Mouse (Mus musculus) heart, adult 9 months (tissue): Measurements from ENCODE around the gene Irak4.

ENCODE experiments used
- DNase-seq, 2 experiments: peaks; one replicate each; pipeline ENCODE4 v3.0.0; 2022; ENCODE audit warnings: low spot score in 2 of 2

The Irak4 gene

GRCm38 (mm10) chr15:94558895-94559656 is 15.6 kb downstream of the Irak4 start:
- no peak for DNase-seq

GRCm38 (mm10) chr15:94564909-94565308 is 21.5 kb downstream of the Irak4 start:
- DNase-seq = no peak

- no peak for DNase-seq
Measured at GRCm38 (mm10) chr15:94565854-94566253, 22.4 kb downstream of the Irak4 start.

- no peak for DNase-seq
Measured at GRCm38 (mm10) chr15:94568496-94569182, 25.2 kb downstream of the Irak4 start.

GRCm38 (mm10) chr15:94571501-94571900 is 28.1 kb downstream of the Irak4 start:
- DNase-seq = no peak

- no peak for DNase-seq
Measured at GRCm38 (mm10) chr15:94572746-94573145, 29.3 kb downstream of the Irak4 start.

GRCm38 (mm10) chr15:94574566-94575268 is 31.3 kb downstream of the Irak4 start:
- no peak for DNase-seq

GRCm38 (mm10) chr15:94582000-94582593 is 38.7 kb downstream of the Irak4 start:
- no peak for DNase-seq

GRCm38 (mm10) chr15:94583153-94583552 is 39.7 kb downstream of the Irak4 start:
- no peak for DNase-seq

- no peak for DNase-seq
Measured at GRCm38 (mm10) chr15:94584738-94585137, 41.3 kb downstream of the Irak4 start.

- DNase-seq = no peak
Measured at GRCm38 (mm10) chr15:94587826-94588715, 44.6 kb downstream of the Irak4 start.

GRCm38 (mm10) chr15:94589219-94590075 is 46.0 kb downstream of the Irak4 start, which contains the start of gene Twf1:
Gene Twf1, minus strand, starts transcription at chr15:94589889.
- DNase-seq = peak; percentile 97

- no peak for DNase-seq
Measured at GRCm38 (mm10) chr15:94590083-94590482, 46.6 kb downstream of the Irak4 start.

- peak; percentile 15 to 18 for DNase-seq
Measured at GRCm38 (mm10) chr15:94591356-94591755, 47.9 kb downstream of the Irak4 start.

- DNase-seq = no peak
Measured at GRCm38 (mm10) chr15:94593586-94593985, 50.1 kb downstream of the Irak4 start.

GRCm38 (mm10) chr15:94600145-94600707 is 56.8 kb downstream of the Irak4 start:
- no peak for DNase-seq

- DNase-seq = peak in 1 of 2 experiments; percentile 33
Measured at GRCm38 (mm10) chr15:94601339-94601738, 57.9 kb downstream of the Irak4 start.

- DNase-seq = no peak
Measured at GRCm38 (mm10) chr15:94602441-94602840, 59.0 kb downstream of the Irak4 start.

- no peak for DNase-seq
Measured at GRCm38 (mm10) chr15:94607768-94608167, 64.3 kb downstream of the Irak4 start.

GRCm38 (mm10) chr15:94616036-94616435 is 72.6 kb downstream of the Irak4 start:
- no peak for DNase-seq
